Mouse (Mus musculus): ENCODE measurements around the gene Wdr17. TPM values are rescaled to one million over a fixed set of nuclear protein-coding genes. Genes with fewer than 3 reads are reported as not detected.

Gene Wdr17
- total RNA-seq, 2 experiments from 2014 or later: 34.4 to 41.8 TPM

DNA sequence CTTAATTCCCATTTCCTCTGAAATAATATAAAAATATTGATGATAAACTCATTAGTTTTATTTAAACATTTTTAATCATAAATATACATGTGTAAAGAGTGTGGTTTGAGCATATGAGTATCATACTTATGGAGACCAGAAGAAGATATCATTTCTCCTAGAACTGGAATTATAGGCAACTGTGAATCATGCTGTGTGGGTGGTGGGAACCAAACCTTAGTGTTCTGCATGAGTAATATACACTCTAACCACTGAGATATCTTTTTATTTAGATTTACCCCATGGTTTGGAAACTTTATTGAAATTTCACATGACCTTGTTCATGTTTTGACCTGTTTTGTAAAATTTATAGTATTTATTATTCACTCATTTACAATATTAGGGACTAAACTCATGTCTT, 68.3 kb downstream of the Wdr17 start:
- intact Hi-C loops (cut with DNase I): no loop called here
- DNase-seq (ENCODE audit: low spot score in 2 of 2): no peak

DNA sequence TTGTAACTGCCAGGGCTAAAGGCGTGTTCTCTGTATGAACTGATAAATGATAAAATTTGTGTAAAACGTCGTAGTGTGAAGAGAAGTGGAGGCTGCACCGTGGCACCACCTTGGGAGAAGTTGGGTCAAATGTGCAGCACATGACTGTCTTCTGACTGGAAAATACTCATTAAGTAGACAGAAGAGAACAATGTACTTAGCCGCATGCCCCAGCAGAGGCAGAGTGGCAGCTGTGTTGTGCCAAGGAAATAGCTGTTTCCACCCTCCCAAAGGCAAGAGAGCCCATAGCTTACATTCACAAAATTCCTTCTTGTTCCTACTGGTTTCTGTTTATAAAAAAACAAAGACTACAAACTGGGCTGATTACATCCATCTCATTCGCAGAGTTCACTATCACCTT, 78.8 kb downstream of the Wdr17 start:
- intact Hi-C loops (cut with DNase I): no loop called here
- DNase-seq (ENCODE audit: low spot score in 2 of 2): no peak

DNA sequence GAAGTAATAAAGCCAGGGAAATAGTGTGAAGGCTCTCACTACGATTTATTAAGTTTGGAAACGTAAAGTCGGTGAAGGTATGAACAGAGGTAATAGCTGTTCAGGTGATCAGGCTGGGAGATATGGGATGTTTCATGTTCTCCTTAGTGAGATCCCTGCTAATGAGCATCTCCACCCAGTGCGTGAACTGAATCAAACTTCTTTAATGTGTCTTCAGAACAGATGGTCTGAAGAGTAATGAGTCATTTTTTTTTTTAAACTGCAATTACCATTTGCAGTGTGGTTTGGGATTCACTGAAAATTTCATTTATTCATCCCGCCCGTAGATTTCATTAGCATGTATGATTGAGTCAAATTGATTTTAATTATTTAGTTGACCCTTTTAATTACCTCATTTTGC, 80.8 kb downstream of the Wdr17 start:
- intact Hi-C loops (cut with DNase I): no loop called here
- DNase-seq (ENCODE audit: low spot score in 2 of 2): peak in 1 of 2 experiments; percentile 6

GRCm38 (mm10) chr8:54792699-54793061, 94.3 kb downstream of the Wdr17 start:
- intact Hi-C loops (cut with DNase I): no loop called here
- DNase-seq (ENCODE audit: low spot score in 2 of 2): no peak

DNA sequence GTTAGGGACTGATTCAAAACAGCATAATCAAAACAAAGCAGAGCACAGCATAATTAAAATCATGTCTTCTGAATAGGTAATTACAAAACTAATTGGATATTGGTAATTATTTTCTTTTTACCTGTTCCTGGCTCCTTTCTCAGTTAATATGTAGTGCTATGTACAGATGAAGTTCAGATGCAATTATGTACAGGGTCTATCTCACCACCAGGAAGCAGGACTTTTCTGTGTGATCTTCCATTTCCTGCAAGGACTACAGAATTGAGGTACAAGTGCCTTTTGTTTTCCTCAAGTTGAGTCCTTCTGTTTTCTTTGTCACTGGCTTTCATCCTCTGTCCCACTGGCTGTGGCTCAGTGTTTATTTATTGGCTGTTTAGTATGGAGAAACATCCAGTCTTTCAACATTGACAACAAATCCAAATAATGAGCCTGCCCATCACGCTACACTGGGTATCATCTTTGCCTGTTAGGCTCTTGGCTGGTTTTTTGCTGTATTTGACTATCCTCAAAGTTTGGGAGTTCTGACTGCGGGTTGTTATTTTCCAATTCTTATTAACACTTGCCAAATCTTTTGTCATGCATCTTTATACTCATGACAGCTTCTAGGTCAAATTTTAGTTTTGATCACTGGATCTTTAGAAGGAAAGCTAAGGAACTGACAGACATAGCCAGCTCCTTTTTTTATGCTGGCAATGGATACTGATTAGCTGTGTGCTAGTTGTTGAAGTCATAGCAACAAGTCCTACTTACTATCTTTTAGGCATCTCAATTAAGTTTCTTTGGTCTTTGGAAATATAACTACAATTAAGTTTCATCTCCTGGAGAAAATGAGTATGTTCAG, 94.9 kb downstream of the Wdr17 start:
- DNase-seq (ENCODE audit: low spot score in 2 of 2): peak; percentile 5 to 22
- intact Hi-C loops (cut with DNase I): no loop called here

DNA sequence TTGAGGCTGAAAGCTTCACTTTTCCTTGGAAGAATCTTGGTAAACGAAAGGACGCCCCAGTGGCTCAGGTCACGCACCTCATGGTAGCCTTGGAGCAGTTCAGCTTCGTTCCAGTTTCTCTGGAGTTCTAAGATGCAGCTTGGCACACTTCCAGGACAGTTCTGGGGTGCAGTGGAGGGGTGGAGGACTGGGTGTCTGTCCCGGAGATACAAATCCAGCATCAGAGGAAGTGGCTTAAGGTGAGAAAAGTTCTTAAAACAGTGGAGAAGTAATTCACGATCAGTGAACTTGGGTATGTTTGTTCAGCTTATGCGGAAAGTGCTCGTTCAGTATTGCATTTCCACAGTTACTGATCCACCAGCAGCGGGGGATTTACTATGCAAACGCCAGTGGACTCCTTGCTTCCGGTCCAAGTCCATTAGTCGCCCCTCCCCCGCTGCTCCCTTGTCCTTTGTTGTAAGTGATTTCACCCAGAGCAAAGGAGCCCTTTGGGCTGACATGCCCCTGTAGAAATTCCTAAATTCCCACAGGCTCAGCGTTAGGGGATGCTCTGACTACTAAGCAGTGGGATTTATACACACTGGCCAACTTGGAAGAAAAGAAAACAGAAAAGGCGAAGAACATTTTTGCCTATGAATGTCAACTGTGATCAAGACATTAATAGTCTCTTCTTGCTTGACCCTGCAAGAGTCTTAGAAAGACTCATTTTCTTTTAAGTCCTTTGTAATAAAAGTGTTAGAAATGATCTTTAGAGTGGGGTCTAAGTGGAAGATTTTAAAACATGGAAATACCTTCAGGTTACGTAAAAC, 106.6 kb downstream of the Wdr17 start:
- intact Hi-C loops (cut with DNase I): no loop called here
- peak; percentile 66 to 67 for DNase-seq (ENCODE audit: low spot score in 2 of 2)

- intact Hi-C loops (cut with DNase I): no loop called here
Measured at GRCm38 (mm10) chr8:54779317-54780133, 107.5 kb downstream of the Wdr17 start.

GRCm38 (mm10) chr8:54777012-54777411, 110.0 kb downstream of the Wdr17 start:
- no peak for DNase-seq (ENCODE audit: low spot score in 2 of 2)
- intact Hi-C loops (cut with DNase I): no loop called here

More at GRCm38 (mm10) chr8:54779317-54780133, 107.5 kb downstream of the Wdr17 start:
- DNase-seq (ENCODE audit: low spot score in 2 of 2): peak in 1 of 2 experiments; percentile 12

DNA sequence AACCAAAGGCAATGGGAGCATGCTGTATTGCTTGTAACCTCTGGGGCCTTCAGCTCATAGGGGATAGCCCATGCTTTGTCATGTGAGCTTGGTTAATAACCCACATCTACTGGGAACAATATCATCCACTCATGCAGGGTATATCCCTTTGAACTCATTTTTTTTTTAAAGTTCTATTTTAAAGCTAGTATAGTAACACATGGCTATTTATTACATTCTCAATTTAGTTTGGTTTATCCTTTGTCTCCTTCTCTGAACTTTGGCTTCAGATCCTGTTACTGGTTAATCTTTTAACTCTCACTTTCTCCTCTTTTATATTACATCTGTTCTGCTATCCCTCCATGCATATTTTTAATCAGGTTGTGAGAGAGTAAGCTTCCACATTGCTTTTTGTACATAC, 110.7 kb downstream of the Wdr17 start:
- DNase-seq (ENCODE audit: low spot score in 2 of 2): no peak
- intact Hi-C loops (cut with DNase I): no loop called here

GRCm38 (mm10) chr8:54757646-54758045, 129.3 kb downstream of the Wdr17 start:
- intact Hi-C loops (cut with DNase I): no loop called here
- DNase-seq (ENCODE audit: low spot score in 2 of 2): no peak

DNA sequence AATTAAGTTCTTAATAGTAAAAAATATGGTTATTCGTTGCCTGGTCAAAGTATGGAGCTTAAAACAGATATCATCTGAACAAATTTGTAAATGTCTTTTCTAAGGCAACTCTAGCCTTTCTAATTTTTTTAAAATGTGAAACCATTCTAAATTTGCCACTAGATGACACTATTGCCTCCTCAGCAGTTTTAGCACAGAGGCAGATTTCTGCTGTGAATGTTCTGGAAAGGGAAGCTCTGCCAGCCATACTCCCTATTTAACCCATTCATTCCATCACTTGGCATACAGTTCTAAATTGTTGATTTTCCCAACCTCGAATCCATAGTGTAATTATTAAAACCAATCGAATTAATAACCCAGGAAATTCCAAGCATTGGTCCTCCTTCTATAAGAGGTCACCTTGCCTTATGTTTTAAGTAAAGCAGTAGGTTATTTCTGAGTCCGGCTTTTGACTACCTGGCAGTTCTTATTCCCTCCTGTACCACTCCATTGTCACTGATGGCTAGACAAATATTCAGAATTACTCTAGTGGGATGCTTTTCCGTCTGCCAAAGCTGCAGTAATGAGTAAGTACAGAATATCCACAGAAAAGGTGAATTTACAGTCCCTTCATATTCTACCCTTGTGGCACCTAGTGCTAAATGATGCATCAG, 150.2 kb downstream of the Wdr17 start:
- intact Hi-C loops (cut with DNase I): loop anchor here (5.0 to 10.0 kb wide), 2 partner anchors 98 to 221 kb away; no protein-coding TSS in a partner anchor
- peak; percentile 34 to 74 for DNase-seq (ENCODE audit: low spot score in 2 of 2)

- DNase-seq (ENCODE audit: low spot score in 2 of 2): no peak
- intact Hi-C loops (cut with DNase I): loop anchor here (10.0 kb wide), 1 partner anchor 200 kb away; the partner anchor contains the start of genes Asb5 and Spcs3
Measured at GRCm38 (mm10) chr8:54724668-54725035, 162.3 kb downstream of the Wdr17 start.

- intact Hi-C loops (cut with DNase I): loop anchor here (10.0 kb wide), 1 partner anchor 199 kb away; the partner anchor contains the start of genes Asb5 and Spcs3
- peak; percentile 94 to 97 for DNase-seq (ENCODE audit: low spot score in 2 of 2)
Measured at GRCm38 (mm10) chr8:54723976-54724667, 162.9 kb downstream of the Wdr17 start.

DNA sequence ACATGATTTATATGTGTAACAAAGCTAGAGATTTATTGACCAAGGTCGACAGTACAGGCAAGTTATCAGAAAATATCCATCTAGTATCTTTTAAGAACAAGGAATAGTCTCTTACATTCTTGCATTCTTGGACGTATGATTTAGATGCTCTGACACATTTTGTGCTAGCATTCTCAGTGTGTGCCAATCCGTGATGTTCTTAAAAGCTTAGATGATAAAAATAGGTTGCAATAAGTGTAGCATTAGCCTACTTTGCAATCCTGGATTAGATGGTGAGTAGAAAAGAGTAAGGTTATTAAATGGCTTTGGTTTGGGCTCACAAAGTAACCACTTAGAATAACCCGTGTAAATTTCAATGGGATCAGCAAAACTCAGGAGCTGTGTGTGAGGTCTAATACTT, 168.5 kb downstream of the Wdr17 start:
- intact Hi-C loops (cut with DNase I): no loop called here

GRCm38 (mm10) chr8:54705743-54706142, 181.2 kb downstream of the Wdr17 start:
- no peak for DNase-seq (ENCODE audit: low spot score in 2 of 2)
- intact Hi-C loops (cut with DNase I): no loop called here

More for the DNA sequence above, 168.5 kb downstream of the Wdr17 start:
- DNase-seq (ENCODE audit: low spot score in 2 of 2): no peak

GRCm38 (mm10) chr8:54671806-54672205, 215.2 kb downstream of the Wdr17 start:
- DNase-seq (ENCODE audit: low spot score in 2 of 2): no peak

DNA sequence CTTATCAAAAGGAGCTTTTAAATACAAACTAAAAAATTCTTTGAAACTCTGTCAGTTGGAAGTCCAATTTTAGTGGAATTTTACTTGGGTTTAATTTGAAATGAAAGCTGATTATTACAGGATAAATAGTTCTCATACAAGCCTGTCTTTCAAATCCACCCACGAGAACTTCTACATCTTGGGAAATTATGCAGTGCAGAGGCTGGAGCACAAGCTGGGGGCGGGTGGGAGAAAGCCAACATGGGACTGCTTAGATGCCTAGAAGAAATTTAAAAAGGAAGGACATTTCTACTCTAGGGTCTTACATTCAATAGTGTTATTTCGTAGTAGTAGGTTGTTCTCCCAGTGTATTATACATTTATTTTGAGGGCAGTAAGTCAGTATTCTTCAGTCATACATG, 219.2 kb downstream of the Wdr17 start:
- intact Hi-C loops (cut with DNase I): no loop called here

More at GRCm38 (mm10) chr8:54671806-54672205, 215.2 kb downstream of the Wdr17 start:
- intact Hi-C loops (cut with DNase I): no loop called here

GRCm38 (mm10) chr8:54660675-54661074, 226.3 kb downstream of the Wdr17 start:
- intact Hi-C loops (cut with DNase I): loop anchor here (2.0 to 5.0 kb wide), 2 partner anchors 133 to 152 kb away; partner anchors contain the start of genes Asb5 and Spcs3
- peak; percentile 73 for DNase-seq (ENCODE audit: low spot score in 2 of 2)

More for the DNA sequence above, 219.2 kb downstream of the Wdr17 start:
- DNase-seq (ENCODE audit: low spot score in 2 of 2): peak; percentile 66 to 68
